Mouse (Mus musculus) frontal cortex, postnatal 36 days (tissue): ENCODE results near the gene Itprip.
A peak's percentile ranks its signal among the peaks of the same experiment; 100 is the strongest.

Source experiments
- DNase-seq, 2 experiments: peaks; one replicate each; pipeline ENCODE4 v3.0.0; 2022; ENCODE audit warnings: low spot score in 2 of 2

The Itprip gene

DNA sequence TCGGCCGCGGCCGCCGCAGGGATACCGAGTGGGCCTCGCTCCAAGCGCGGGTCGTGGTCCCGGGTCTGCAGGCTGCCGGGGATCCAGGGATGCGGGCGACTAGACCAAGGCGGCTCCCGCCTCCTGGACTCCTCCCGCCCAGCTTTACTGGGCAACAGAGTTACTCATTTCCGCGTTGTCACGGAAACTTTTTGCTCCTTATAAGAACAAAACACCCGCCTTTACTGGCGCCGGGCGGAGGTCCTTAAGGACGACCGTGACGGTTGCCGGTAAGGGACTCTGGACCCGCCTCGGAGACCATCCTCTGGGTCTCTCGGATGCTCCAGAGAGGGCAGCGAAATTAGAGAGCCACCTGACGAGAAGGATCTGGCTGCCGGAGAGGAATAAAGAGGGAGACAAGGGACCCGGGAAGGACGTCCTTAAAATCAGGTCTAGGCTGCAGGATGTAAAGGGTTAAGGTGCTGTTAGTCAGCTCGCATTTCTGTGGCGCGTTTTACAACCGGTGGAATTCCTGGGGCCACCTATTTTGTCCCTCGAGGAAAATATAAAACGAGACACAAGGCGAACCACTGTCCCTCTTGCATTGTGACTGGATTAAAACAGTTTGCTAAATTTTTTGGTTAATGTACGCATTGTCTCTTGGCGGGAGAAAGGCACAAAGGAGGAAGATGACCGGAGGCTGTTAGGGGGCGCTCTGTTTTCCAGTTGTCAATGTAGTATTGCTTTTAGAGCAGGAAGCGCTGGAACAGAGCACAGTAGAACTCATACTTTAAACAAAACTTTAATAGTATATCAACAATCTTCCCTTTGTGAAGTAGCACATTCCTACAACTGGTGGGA, at the start of gene Itprip, which contains the start of gene Cfap43:
Gene Itprip (minus strand): TSS at position 174 of the 840 bp plus-strand sequence.
Gene Cfap43 (minus strand): TSS at position 162 of the 840 bp plus-strand sequence.
- peak; percentile 51 to 56 for DNase-seq

DNA sequence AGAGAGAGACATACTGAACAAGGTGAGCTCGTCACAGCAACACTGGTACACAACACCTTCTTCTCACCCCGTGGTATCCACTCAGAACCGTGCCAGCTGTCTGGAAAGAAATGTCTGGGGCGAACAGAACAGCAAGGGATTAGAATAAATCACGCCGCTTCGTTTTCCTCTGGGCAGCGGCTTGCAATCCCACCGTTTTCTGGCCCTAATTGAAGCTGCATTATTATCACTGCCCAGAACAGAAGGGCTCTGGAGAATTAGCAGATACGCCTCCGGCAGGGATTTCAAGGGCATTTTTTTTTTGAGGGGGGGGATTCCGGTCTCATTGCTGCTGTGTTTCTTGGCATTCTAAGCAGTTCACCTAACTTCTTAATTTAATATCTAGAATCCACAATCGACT, 39.1 kb upstream of the Itprip start:
- no peak for DNase-seq

DNA sequence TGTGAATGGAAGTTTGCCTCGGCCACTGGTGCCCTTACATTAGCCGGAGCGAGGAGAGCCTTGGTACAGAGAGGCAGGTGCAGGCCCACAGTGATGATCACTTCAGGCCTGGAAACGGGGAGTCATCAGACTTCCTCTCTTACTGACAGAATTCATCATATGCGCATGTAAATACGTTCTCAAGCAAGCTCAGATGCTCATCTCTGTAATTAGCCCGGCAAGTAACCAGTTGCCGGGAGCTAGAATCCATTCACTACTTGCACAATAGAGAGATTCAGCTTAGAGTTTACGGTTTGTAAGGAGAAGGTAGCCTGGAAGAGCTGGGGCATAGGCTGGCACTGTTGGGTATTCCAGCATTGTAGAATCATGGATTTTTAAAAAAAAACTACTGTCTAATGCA, 34.1 kb upstream of the Itprip start:
- no peak for DNase-seq

DNA sequence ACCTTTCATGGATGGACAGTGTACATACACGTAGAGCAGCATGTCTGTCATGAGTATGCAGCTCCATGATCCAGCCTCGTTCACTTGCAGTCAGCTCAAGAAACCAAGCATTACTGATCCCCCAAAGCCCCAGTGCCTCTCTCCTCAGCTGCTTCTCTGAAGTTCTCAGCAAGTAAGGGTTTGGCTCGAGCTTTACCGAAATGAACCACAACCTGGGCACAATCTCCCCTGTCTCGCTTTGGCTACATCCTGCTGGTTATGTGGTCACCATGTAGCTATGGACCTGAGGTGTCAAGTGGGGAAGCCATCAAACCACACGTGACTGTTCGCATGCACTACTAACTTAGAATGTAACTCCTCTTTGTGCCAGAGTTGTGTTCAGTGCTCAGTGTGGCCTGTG, 31.8 kb upstream of the Itprip start:
- no peak for DNase-seq

DNA sequence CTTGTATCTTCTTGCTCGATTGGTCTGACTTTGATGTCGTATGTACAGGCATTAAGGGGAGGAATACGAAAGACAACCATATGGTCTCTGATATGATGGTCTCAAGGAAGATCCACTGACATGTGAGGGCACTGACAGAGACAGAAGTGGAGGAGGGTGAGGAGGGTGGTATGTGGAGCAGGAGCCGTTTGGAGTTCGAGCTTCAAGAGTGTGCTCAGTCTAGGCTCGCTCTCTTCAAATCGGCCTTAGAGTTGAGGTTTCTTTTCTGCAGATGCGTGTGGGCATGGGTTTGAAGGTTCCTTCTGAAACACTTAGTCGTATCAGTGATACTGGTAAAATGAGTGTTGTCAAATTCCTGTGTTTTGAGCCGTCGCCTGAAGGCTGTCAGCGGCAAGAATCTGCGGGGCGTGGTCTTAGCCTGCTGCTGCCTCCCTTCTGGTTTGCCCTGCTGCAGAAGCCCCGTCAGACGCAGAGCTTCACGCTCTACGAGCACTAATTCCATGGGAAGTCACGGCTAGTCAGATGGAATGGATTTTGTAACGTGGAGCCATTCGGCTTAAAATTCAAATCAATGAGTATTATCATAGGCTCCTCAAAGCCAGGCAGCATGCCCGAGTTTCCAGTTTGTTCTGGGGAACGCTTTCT, 27.8 kb upstream of the Itprip start:
- no peak for DNase-seq

DNA sequence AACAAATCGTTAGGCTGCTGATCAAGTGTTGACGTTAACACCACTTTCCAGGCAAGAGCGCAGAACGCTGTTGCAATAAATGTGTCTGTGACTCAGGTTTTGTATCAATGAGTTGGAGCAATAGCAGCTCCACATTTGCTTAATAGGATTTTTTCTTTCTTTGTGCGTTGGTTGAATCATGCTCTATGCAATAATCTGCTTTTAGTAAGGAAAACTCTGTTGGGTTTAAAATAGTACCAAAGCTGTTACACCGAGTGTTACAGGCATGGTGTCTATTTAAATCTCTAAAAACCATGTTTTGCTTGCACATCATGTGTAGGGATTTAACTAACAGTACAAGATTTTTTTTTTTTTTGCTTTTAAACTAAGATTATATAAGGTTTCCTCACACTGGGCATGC, 20.3 kb upstream of the Itprip start:
- DNase-seq = peak in 1 of 2 experiments; percentile 32

DNA sequence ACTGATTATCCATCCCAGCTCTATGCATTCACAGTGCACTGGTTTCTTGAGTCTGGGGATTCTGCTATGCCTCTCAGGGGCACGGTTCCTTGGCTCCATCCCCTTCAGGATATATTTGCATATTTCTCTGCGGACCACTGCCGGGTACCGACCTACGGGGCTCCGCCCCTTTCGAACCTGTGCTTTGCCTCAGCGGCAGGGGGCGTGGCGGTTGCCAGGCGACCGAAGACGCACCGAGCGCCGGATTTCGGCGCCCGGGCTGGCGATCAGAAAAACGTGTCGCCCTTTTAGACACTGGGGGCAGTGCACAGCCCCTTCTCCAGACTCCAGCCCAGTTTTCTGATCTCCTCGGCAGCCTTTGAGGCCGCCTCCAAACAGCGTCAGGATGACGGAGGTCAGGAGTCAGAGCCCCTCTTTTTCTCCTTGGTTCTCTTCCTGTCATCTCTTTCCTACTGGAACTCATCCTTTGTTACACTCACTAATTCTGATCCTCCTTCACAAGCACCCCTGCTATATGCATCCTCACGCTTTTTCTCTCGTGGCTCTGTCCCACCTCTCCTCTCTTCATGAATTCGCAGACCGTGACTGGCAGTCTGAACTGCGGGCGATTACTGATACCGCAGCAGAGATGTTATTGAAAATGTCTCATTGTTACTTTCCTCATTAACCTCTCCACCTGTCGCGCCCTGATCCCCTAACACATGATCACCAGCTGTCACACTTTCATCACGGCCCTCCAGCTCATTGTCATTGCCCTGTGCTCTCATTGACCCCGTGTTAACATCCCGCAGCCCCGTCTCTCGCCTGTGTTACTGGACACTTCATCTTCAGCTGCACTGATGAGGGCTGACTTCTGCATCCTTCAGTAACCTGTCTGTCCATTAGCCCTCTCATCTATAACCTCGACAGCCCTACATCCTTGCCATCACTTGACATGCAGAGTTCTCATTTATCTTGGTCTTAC, 18.6 kb upstream of the Itprip start, which contains the start of gene Cfap58:
Gene Cfap58 (plus strand): TSS at position 233 of the 964 bp plus-strand sequence.
- peak; percentile 35 to 41 for DNase-seq

DNA sequence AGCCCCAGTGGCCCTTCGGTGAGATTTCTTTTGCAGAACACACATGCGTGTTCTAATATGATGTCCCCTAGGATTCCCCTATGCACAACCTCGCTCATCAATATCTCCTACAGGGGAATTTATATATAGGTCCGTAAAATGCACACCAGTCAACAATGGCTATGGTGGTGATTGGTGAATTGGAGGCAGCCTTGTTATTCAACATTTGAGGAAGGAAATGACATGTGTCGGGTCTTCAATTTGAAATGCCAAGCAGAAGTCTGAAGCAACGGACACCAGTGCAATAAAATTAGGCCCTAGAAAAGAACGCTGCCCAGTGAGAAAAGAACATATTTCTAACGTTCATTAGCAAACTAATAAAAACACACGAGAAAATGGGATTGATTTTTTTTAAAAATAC, 17.8 kb upstream of the Itprip start:
- no peak for DNase-seq

DNA sequence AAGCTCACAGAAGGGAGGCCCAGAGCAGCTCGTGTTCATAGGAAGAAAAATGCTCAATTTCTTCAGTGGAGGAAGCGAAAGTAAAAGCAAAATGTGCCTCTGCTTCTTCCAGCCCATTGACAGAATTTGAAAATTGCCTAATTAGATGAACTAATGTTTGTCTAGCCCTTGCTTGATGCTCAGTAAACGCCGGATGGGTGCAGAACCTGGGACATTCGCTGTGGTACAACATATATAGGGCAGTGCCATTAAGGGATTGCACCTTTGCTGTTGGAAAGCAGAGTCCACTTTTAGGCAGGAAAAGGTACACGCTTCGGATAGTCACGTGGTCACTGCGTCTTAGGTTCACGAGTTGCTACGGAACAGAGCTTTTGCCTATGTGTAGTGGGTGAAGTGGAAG, 17.4 kb upstream of the Itprip start:
- no peak for DNase-seq

DNA sequence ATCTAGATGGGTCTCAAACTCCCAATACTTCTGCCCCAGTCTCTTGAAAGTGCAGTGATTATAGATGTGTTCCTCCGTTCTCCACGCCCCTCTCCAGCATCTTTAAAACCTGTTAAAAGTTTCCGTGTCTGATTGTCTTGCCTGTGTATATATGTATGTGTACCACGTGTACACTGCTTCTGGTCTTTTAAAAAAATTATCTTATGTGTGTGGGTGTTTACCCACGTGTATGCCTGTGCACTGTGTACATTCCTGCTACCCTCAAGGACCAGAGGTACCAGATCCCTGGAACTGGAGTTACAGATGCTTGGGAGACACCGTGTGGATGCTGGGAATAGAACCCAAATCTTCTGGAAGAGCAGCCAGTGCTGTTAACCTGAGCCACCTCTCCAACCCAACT, 16.4 kb upstream of the Itprip start:
- no peak for DNase-seq

DNA sequence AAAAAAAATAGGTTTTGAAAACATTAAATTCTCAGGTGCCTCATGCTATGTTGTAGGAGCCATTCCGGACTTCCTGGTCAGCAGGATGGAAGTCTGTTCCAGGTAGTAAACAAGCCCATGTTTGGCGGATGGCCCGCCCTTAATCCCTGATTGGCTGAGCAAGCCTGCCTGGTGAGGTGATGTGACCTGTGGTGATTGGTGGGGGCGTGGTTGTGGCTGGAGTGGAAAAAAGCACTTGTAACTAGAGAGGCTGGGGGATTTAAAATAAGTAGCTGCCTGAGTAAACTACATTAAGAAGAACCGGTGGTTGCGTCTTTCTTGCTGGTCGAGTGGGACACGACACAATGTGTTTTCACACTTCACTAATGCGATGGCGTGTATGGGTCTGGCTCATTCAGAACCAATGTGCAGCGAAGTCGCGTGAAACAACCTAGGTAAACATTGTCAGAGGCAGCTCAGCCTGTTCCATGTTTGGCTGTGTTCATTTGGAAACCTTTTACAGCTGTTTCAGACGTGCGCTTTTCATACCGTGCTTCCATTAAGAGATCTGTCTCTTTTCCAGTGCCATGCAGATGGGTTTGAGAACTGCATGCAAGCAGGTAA, 15.6 kb upstream of the Itprip start:
- no peak for DNase-seq

DNA sequence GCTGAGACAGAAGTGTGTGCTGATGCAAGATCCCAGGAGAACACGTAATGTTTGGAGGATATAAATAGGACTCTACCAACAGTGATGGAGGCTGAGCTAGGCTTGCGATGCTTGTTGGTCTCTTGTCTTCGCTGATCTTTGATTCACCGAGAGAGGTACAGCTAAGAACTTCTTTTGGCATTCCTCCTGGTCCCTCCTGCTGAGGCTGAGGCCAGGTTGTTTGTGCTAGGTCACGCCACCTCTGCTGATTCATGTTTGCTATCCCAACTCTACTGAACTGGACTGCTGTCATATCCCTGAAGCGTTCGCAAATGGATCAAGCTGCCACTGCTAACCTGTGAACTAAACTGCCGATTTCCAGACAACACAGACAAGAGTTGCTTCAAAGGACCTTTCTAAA, 15.0 kb upstream of the Itprip start:
- no peak for DNase-seq

DNA sequence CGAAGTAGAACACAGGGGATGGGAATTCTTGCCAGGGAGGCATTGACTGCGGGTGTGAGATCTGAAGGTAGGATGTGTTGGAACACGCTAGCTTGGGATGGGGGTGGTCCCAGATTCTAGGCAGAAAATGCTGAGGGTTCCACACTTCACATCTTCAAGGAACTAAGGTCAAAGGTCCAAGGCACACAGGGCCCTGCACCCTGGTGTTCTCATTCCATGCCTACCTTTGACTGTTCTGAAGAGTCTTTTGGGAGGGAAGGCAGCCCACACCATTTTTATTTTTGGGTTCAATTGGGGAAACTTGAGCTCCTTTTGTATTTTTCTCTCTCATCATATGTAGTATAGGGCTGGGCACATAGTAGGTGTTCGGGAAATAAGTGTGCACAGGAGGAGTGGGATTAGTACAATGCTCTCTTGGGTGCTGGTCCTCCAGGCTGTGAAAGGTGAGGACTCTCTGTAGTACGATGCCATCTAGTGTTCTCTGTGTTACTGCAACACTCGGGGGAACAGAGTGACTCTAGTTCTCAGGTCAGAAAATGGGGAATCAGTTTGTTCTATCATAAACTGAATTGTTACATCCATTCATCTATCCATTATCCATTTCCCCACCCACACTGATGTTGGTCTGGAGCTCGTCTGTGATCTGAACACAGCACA, 13.0 kb upstream of the Itprip start:
- no peak for DNase-seq

DNA sequence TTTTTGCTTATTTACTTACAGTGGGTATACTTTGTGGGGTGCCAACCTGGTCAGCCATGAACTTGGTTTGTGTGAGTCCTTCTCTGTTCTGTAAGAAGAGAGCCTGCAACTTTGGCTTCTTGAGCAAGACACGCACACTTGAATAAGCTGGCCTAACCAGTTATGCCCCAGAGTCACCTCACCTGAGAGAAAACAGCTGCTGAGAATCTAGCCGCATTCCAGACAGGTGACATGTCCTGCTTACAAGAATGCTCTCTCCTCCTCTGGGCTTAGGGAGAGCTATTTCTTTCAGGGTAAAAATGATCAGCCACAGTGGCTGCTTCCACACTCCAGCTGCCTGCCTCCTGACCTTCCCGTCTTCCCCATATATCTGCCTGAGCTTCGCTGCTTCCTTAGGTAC, 9.9 kb upstream of the Itprip start:
- no peak for DNase-seq

DNA sequence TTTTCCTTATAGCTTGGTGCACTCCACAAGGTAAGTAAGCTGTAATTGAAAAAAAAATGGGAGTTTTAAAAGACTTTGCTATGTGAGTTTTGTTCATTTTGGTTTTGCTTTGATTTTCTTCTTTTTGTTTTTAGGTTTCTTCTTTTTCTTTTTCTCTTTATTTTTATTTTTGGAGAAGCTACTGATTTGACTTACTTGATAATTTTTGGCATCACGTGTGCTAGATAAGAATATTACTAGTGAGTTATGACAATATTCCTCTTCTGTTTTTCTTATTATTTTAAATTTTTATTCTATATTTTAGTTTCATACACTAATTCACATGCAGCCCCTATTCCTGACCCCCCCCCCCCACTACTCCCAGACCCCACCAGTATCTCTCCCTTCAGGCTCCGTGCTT, 7.9 kb upstream of the Itprip start:
- no peak for DNase-seq

DNA sequence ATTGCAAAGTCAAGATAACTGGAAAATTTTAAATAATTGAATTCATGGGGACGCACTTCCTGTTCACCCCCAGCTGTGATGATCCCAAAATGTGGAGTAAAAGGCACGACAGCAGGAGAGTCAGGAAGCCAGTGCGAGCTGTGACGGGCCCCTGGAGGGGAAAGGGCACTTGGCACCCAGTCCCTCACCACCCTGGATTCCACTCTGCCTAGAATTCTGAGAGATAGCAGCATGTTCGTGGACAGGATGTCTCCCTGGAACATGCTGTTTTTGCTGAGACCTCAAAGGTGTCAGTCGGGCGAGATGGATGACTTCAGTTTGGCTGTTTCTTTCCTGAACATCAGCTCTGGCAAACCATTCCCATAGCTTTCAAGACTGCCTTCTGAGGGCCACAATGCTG, 6.7 kb upstream of the Itprip start:
- DNase-seq = no peak

DNA sequence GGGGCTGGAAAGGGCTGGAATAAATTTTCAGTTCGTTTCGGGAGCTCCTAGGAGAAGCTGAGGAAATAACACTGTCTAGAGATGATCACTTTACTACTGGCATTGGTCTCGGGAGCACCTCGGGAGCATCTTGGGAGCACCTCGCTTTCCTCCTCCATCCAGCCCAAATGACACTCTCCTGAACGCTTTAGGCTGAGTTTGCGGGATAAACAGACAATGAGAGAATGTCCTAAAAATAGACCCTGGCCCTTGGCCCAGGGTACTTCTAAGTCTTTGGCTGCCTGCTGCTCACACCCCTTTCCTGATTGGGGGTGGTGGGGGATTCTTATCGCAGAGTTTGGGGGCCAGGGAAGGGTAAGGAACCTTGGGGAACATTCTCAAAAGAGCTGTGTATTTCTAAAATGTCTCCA, 872 bp upstream of the Itprip start:
- no peak for DNase-seq

DNA sequence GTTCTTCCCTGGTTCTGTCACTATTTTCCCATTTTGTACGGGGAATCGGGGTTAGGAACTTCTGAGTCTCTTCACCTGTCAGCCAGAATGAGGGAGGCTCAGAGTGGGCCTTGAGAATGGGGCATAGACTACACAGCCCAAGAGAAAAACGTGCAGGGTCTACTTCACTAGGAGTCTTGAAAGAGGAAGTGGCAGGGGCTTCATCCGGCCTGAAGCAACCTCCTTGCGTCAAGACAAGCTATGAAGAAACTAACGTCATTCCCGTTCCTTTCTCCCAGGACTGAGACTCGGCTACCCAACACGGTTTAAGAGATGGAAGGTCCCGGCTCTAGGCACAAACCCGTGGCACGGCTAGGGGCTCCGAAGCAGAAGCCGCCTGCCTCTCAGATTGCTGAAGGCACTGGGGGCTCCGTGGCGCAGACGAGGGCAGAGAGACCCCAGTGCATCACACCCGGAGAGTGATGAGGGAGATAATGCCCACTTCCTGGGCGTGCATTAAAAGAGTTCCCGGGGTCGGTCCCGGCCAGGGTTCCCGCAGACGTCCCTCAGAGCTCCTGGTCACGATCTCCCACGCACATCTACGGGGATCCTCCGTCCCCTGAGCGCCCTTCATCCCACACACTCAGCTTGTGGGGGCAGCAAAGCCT, 521 bp downstream of the Itprip start:
- no peak for DNase-seq

DNA sequence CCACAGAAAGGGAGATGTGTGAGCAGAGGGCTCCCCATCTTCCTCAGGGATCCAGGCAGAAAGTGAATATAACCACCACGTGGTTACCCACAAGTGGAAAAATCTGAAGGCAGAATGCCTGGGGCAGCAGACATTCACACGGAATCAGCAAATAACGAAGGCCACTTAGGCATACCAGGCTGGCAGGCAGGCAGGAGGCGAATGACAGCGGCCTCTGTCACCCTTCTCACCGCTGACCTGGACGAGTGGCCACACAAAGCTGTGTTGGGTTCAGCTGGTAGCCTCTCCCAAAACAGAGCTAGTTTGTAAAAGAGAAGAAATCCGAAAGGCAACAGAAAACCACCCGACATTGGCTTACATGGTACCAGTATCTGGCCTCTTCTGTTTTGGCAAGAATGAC, 1.1 kb downstream of the Itprip start:
- DNase-seq = no peak

DNA sequence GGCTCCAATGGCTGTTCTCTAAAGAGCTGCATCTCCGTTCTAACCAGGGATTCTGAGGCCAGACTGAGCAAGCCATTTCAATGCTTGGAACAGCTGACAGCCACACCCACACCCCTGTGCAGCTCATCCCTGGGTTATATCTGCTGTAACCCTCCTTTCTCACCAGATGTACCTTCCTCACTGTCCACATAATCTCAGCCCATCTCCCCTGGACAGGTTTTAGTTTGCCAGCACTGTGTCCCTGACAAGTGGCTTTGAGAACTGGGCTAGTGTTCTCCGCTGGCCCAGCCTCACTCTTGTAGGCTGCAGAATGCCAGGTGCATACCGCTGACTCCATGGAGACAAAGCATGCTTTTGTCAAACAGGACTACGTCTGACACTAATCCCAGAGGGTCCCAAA, 1.7 kb downstream of the Itprip start:
- no peak for DNase-seq

DNA sequence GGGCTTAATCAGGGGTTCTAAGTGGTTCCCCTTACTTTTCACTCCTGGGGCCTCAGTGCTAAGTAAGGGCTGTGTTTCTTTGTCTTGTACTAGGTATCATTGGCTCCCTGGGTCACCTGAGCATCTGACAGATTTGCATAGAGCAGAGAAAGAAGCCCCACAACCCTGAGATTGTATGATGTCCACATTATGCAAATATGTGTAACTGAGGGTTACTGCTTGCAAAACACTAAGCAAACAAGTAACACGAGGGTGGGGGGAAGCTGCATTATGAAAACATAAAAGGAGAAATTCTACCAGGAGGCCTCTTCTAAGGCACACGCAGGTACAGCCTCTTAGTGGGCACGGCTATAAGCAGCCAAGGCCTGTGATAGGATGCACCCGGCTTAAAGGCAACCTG, 3.8 kb downstream of the Itprip start:
- DNase-seq = no peak
